ENCODE assay signal across 1 mouse cellular context in the genomic region with DNA sequence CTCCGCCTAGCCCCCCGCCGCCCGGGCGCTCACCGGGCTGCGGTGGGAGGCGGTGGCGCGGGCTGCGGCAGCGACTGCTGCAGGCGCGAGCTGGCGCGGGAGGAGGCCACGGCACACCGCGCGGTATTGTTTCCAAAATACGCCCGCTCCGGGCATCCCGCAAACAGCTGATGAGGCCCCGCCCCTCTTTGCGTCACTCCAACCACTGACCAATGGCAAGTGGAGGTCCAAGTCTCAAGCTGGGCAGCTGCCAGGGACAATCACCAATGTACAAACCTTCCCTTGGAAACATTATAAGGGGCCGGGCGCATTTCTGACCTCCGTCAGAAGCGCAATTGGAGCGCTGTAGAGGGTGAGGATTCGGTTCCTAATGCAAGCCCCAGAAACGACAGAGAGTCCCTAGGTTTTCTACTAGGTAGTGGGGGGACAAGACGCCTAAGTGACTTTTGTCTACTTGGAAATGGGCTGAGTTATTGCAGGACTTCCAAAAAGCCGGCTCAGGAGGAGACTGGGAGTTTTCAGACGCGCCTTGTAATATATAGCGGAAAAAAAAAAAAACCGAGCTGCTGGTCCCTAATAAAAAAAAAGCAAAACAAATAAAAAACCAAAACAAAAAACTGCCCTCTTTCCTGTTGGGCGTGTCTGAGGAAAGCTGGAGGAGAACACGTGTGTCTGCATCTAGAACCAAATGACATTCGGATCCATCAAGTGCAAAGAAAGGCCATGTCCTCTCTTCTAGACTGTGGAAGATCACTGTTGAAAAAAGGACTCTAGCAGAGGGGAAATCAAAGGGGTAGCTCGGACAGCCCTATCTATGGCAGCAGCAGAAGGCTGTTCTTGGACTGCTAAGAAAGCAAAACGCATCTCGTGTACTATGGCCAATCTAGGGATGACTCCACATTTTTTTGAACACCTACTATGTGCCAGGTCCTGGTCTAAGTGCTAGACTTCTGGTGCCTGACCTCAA.
TF ChIP-seq lines count a peak whose summit lies in the region.

A gene (minus strand): TSS at position 181 of the 967 bp plus-strand sequence.

TF ChIP-seq in CH12.LX, 34 proteins besides CTCF, POLR2A, EP300 and RAD21 (continued from another document):
- TF ChIP-seq MXI1 (IDR thresholded peaks at IDR 0.05; ENCODE audit: low read depth, low read length) (peak; percentile 77), MAZ (IDR thresholded peaks at IDR 0.05; ENCODE audit: low read depth, low read length) (peak; percentile 56; the same call in 1 of the 2 replicates), NRF1 (IDR thresholded peaks at IDR 0.05; ENCODE audit: low read depth, low read length) (no peak), SIN3A (IDR thresholded peaks at IDR 0.05; ENCODE audit: low read length) (peak; percentile 99), KAT2A (IDR thresholded peaks at IDR 0.05; ENCODE audit: insufficient replicate concordance, low read length) (no peak), RCOR1 (conservative IDR thresholded peaks at IDR 0.05; ENCODE audit: low read depth, low read length) (no peak), E2F4 (IDR thresholded peaks at IDR 0.05; ENCODE audit: insufficient replicate concordance, low read depth, low read length) (no peak), ZKSCAN1 (IDR thresholded peaks at IDR 0.05; ENCODE audit: borderline replicate concordance, low read depth, low read length) (peak; percentile 80), ETS1 (conservative IDR thresholded peaks at IDR 0.05; ENCODE audit: low read depth, low read length) (peak; percentile 80), GABPA (IDR thresholded peaks at IDR 0.05; ENCODE audit: insufficient replicate concordance, low read depth, low read length) (no peak), ZNF384 (IDR thresholded peaks at IDR 0.05; ENCODE audit: low read depth, low read length) (peak; percentile 64; the same call in 1 of the 2 replicates), ELF1 (IDR thresholded peaks at IDR 0.05; ENCODE audit: low read depth, low read length) (peak; percentile 43; the same call in 1 of the 2 replicates), USF2 (conservative IDR thresholded peaks at IDR 0.05; ENCODE audit: low read depth, low read length) (no peak), ZMIZ1 (IDR thresholded peaks at IDR 0.05; ENCODE audit: low read depth, low read length) (no peak), CHD2 (IDR thresholded peaks at IDR 0.05; ENCODE audit: low read length) (no peak), POLR2AphosphoS2 (IDR thresholded peaks at IDR 0.05; ENCODE audit: low read depth, low read length) (no peak), MAFK (IDR thresholded peaks at IDR 0.05; ENCODE audit: insufficient replicate concordance, low read length) (no peak), SMC3 (IDR thresholded peaks at IDR 0.05; ENCODE audit: low read depth, low read length) (no peak), UBTF (IDR thresholded peaks at IDR 0.05; ENCODE audit: low read depth, low read length) (no peak), MEF2A (IDR thresholded peaks at IDR 0.05; ENCODE audit: borderline replicate concordance, low read depth, low read length) (peak; percentile 52), NELFE (IDR thresholded peaks at IDR 0.05; ENCODE audit: low read depth, low read length) (no peak), MYC (IDR thresholded peaks at IDR 0.05; ENCODE audit: low read depth, low read length) (no peak)
